Comparison of ENCODE assay signal across 16 mouse cellular contexts in genomic region chr3:34106421-34106820, GRCm38 (mm10). TPM values are rescaled to one million over a fixed set of nuclear protein-coding genes. Genes with fewer than 3 reads are reported as not detected.
DNase-seq lines count a peak whose midpoint lies in the region; ATAC-seq and TF ChIP-seq lines count a peak whose summit lies in the region.
"Had no signal": no experiment of that assay in that cellular context is flagged by ENCODE, and none has a peak within 500 bp of the region (broad histone marks: within the 10 kb centered on the region; RNA-seq: fewer than 3 reads in every experiment).

No protein-coding gene starts in this region.

- 0 out of 2 replicates have a peak overlapping the region, but pooled peaks have one; percentile 6 for H3K4me2 ChIP-seq in hindbrain, embryonic 13.5 days
- H3K4me2 ChIP-seq in hindbrain, embryonic 12.5 days (replicated peaks): no peak overlapping the region
- peak overlapping the region; percentile 72 for H3K4me2 ChIP-seq in CH12.LX (ENCODE audit: insufficient read depth, low read depth, poor library complexity, severe bottlenecking)
- H3K4me2 ChIP-seq in hindbrain, postnatal 0 days (ENCODE audit: low read depth, low read length): 0 out of 2 replicates have a peak overlapping the region, but pooled peaks have one; percentile 10
- H3K4me2 ChIP-seq: liver, embryonic 13.5 days had no signal

- TF ChIP-seq EP300 in CH12.LX (IDR thresholded peaks at IDR 0.05; ENCODE audit: low read length): 0 out of 2 replicates have a peak, but pooled peaks have one; percentile 49

- TF ChIP-seq RAD21 in CH12.LX (IDR thresholded peaks at IDR 0.05; ENCODE audit: low read depth, low read length): no peak

- no peak for ATAC-seq in hindbrain, embryonic 13.5 days (ENCODE audit: low FRiP score)
- no peak for ATAC-seq in hindbrain, embryonic 12.5 days (ENCODE audit: low FRiP score)
- ATAC-seq in hindbrain, postnatal 0 days: no peak
- ATAC-seq: activated CD4-positive, CD25-positive, alpha-beta regulatory T cell, adult 4 months; lung, postnatal 0 days had no signal

- no peak overlapping the region for H3K9ac ChIP-seq in hindbrain, embryonic 13.5 days
- no peak overlapping the region for H3K9ac ChIP-seq in hindbrain, embryonic 12.5 days
- no peak overlapping the region for H3K9ac ChIP-seq in CH12.LX (ENCODE audit: insufficient read depth, low read depth)
- H3K9ac ChIP-seq in hindbrain, postnatal 0 days (replicated peaks; ENCODE audit: low read length): no peak overlapping the region
- H3K9ac ChIP-seq: liver, embryonic 13.5 days had no signal

- dilution Hi-C loops in CH12.LX (cut with MboI; ENCODE audit: extremely low pct_ligation_motif_present, extremely low pct_unique_long_range_greater_than_20kb, low sequenced_read_pairs): no loop called here

- in situ Hi-C loops in CH12.LX (cut with MboI; ENCODE audit: low pct_ligation_motif_present, low pct_unique_long_range_greater_than_20kb, low sequenced_read_pairs): no loop called here

- no peaks in the 10 kb centered on the region for H3K79me2 ChIP-seq in CH12.LX (replicated peaks; ENCODE audit: control insufficient read depth, extremely low read depth, insufficient read depth, poor library complexity, severe bottlenecking)

- TF ChIP-seq CTCF in CH12.LX (conservative IDR thresholded peaks at IDR 0.05 in 1 of 2, IDR thresholded peaks at IDR 0.05 in 1 of 2; ENCODE audit: low read depth in 2 of 2, low read length in 2 of 2): no peak
- TF ChIP-seq CTCF in hindbrain, postnatal 0 days (IDR thresholded peaks at IDR 0.05; ENCODE audit: low read depth): no peak

- no peak for TF ChIP-seq POLR2A in CH12.LX (IDR thresholded peaks at IDR 0.05; ENCODE audit: low read depth, low read length)

- DNase-seq in A20 (ENCODE audit: low read depth, low spot score): peak; percentile 44
- DNase-seq in CH12.LX (ENCODE audit: extremely low read depth): peak; percentile 46
- no peak for DNase-seq in hindbrain, postnatal 0 days (ENCODE audit: low spot score)
- DNase-seq in thymus, postnatal 0 days (ENCODE audit: low spot score): no peak
- no peak for DNase-seq in thymus, postnatal 25 days
- DNase-seq: adrenal gland, postnatal 25 days; cerebellum, postnatal 10 days; liver, embryonic 13.5 days; thymus, postnatal 14 days had no signal

- no peaks in the 10 kb centered on the region for H3K36me3 ChIP-seq in hindbrain, embryonic 13.5 days
- H3K36me3 ChIP-seq in hindbrain, embryonic 12.5 days: no peaks in the 10 kb centered on the region
- H3K36me3 ChIP-seq in CH12.LX (replicated peaks in 1 of 2; ENCODE audit: control insufficient read depth in 1 of 2, insufficient read depth in 1 of 2, low read length in 1 of 2): no peaks in the 10 kb centered on the region
- H3K36me3 ChIP-seq in hindbrain, postnatal 0 days (ENCODE audit: insufficient read depth, low read length): no peaks in the 10 kb centered on the region
- H3K36me3 ChIP-seq: liver, embryonic 13.5 days had no signal

- no peak overlapping the region for H3K4me3 ChIP-seq in hindbrain, embryonic 13.5 days
- H3K4me3 ChIP-seq in hindbrain, embryonic 12.5 days: no peak overlapping the region
- H3K4me3 ChIP-seq in CH12.LX (replicated peaks in 1 of 3; ENCODE audit: low read depth in 2 of 3, low read length in 2 of 3, poor library complexity in 1 of 3): peak overlapping the region in 2 of 3 experiments; percentile 24 to 31
- no peak overlapping the region for H3K4me3 ChIP-seq in hindbrain, postnatal 0 days (ENCODE audit: low read length)
- H3K4me3 ChIP-seq: layer of hippocampus, adult 2 months; left cerebral cortex, adult 2 months; liver, embryonic 13.5 days; myocyte had no signal

- H3K4me1 ChIP-seq in hindbrain, embryonic 13.5 days (replicated peaks): peaks cover 14% of the 10 kb centered on the region
- H3K4me1 ChIP-seq in hindbrain, embryonic 12.5 days: peaks cover 9% of the 10 kb centered on the region
- peaks cover 0 to 11% of the 10 kb centered on the region in 2 experiments; a peak in 2 of 4 replicates for H3K4me1 ChIP-seq in CH12.LX (ENCODE audit: control insufficient read depth in 1 of 2, insufficient read depth in 2 of 2)
- H3K4me1 ChIP-seq in hindbrain, postnatal 0 days (ENCODE audit: insufficient read depth, low read length): no peaks in the 10 kb centered on the region
- H3K4me1 ChIP-seq: liver, embryonic 13.5 days had no signal

- 0 out of 2 replicates have a peak, but pooled peaks cover 7% of the 10 kb centered on the region for H3K27me3 ChIP-seq in hindbrain, embryonic 13.5 days
- no peaks in the 10 kb centered on the region for H3K27me3 ChIP-seq in hindbrain, embryonic 12.5 days
- H3K27me3 ChIP-seq in CH12.LX (replicated peaks): peaks cover 11% of the 10 kb centered on the region
- H3K27me3 ChIP-seq in hindbrain, postnatal 0 days (ENCODE audit: insufficient read depth, low read length): no peaks in the 10 kb centered on the region; the same call in 1 of the 2 replicates

- no peaks in the 10 kb centered on the region for H3K9me3 ChIP-seq in hindbrain, embryonic 13.5 days
- no peaks in the 10 kb centered on the region for H3K9me3 ChIP-seq in hindbrain, embryonic 12.5 days (replicated peaks)
- no peaks in the 10 kb centered on the region for H3K9me3 ChIP-seq in CH12.LX (replicated peaks; ENCODE audit: low read length)
- no peaks in the 10 kb centered on the region for H3K9me3 ChIP-seq in hindbrain, postnatal 0 days (ENCODE audit: low read length)
- H3K9me3 ChIP-seq: liver, embryonic 13.5 days had no signal

- WGBS in hindbrain, embryonic 13.5 days: 23% methylated on average over 9 of the region's 9 CpGs
- WGBS in hindbrain, embryonic 12.5 days: 25% methylated on average over 9 of the region's 9 CpGs
- WGBS in hindbrain, postnatal 0 days: 26% methylated on average over 9 of the region's 9 CpGs

- no peak overlapping the region for H3K27ac ChIP-seq in hindbrain, embryonic 13.5 days
- no peak overlapping the region for H3K27ac ChIP-seq in hindbrain, embryonic 12.5 days
- H3K27ac ChIP-seq in CH12.LX (ENCODE audit: insufficient read depth, low read depth): no peak overlapping the region
- H3K27ac ChIP-seq in hindbrain, postnatal 0 days: no peak overlapping the region
- H3K27ac ChIP-seq: layer of hippocampus, adult 2 months; left cerebral cortex, adult 2 months; liver, embryonic 13.5 days had no signal

TF ChIP-seq in CH12.LX, 34 proteins besides CTCF, POLR2A, EP300 and RAD21:
- TF ChIP-seq CHD2 (IDR thresholded peaks at IDR 0.05; ENCODE audit: low read length) (no peak), NELFE (IDR thresholded peaks at IDR 0.05; ENCODE audit: low read depth, low read length) (0 out of 2 replicates have a peak, but pooled peaks have one; percentile 21), KAT2A (IDR thresholded peaks at IDR 0.05; ENCODE audit: insufficient replicate concordance, low read length) (no peak), TCF12 (IDR thresholded peaks at IDR 0.05; ENCODE audit: low read depth, low read length) (0 out of 2 replicates have a peak, but pooled peaks have one; percentile 11), HCFC1 (IDR thresholded peaks at IDR 0.05; ENCODE audit: low read depth, low read length) (no peak; the same call in 1 of the 2 replicates), RCOR1 (conservative IDR thresholded peaks at IDR 0.05; ENCODE audit: low read depth, low read length) (peak; percentile 66; the same call in 1 of the 2 replicates), TBP (conservative IDR thresholded peaks at IDR 0.05; ENCODE audit: low read depth, low read length) (no peak), USF2 (conservative IDR thresholded peaks at IDR 0.05; ENCODE audit: low read depth, low read length) (no peak), ZMIZ1 (IDR thresholded peaks at IDR 0.05; ENCODE audit: low read depth, low read length) (no peak), CHD1 (IDR thresholded peaks at IDR 0.05; ENCODE audit: low read depth, low read length) (no peak), BHLHE40 (IDR thresholded peaks at IDR 0.05; ENCODE audit: low read depth, low read length) (peak; percentile 22; the same call in 1 of the 2 replicates), SMC3 (IDR thresholded peaks at IDR 0.05; ENCODE audit: low read depth, low read length) (no peak), JUND (conservative IDR thresholded peaks at IDR 0.05; ENCODE audit: low read depth, low read length) (peak; percentile 66), MAX (IDR thresholded peaks at IDR 0.05; ENCODE audit: low read length) (peak; percentile 20; the same call in 1 of the 2 replicates), USF1 (IDR thresholded peaks at IDR 0.05; ENCODE audit: low read depth, low read length) (no peak), JUN (IDR thresholded peaks at IDR 0.05; ENCODE audit: insufficient read depth, low read depth, low read length) (peak; percentile 40), MAFK (IDR thresholded peaks at IDR 0.05; ENCODE audit: insufficient replicate concordance, low read length) (no peak), MYC (IDR thresholded peaks at IDR 0.05; ENCODE audit: low read depth, low read length) (no peak), MEF2A (IDR thresholded peaks at IDR 0.05; ENCODE audit: borderline replicate concordance, low read depth, low read length) (peak; percentile 40; the same call in 1 of the 2 replicates), ETS1 (conservative IDR thresholded peaks at IDR 0.05; ENCODE audit: low read depth, low read length) (no peak), ELF1 (IDR thresholded peaks at IDR 0.05; ENCODE audit: low read depth, low read length) (no peak), POLR2AphosphoS2 (IDR thresholded peaks at IDR 0.05; ENCODE audit: low read depth, low read length) (no peak), MAZ (IDR thresholded peaks at IDR 0.05; ENCODE audit: low read depth, low read length) (no peak)

RNA-seq across cellular contexts. Expression of gene Dnajc19, which starts 25.3 kb away (rescaled TPM):
- 120 and 126 TPM in 2 replicates for polyA plus RNA-seq in hindbrain, embryonic 13.5 days (2015; fragmentation: Nextera tagmentation; extraction: Ambion mirVana)
- polyA plus RNA-seq in hindbrain, embryonic 12.5 days (2016; fragmentation: Nextera tagmentation; extraction: Ambion mirVana): 117 and 132 TPM in 2 replicates
- total RNA-seq in CH12.LX (2012; rRNA removed): 82.8 and 99.9 TPM in 2 replicates
- 116 and 142 TPM in 2 replicates for total RNA-seq in CH12.LX (2014; rRNA removed)
- 118 and 123 TPM in 2 replicates for polyA plus RNA-seq in CH12.LX (2012; ENCODE audit: insufficient read length, low read depth)
- total RNA-seq in hindbrain, postnatal 0 days (2014; rRNA removed): 83.3 and 89.5 TPM in 2 replicates
- polyA plus RNA-seq in hindbrain, postnatal 0 days (2015; fragmentation: Nextera tagmentation; extraction: Ambion mirVana): 191 and 192 TPM in 2 replicates
- polyA plus RNA-seq in thymus, postnatal 0 days (2015; fragmentation: Nextera tagmentation; extraction: Ambion mirVana): 205 and 223 TPM in 2 replicates

Comparison
In these comparisons a context has a peak if more than half of its experiments do, and no peak if none do; other contexts are left out.
1. H3K4me3 ChIP-seq: peak in CH12.LX (2 of 3); none in hindbrain, embryonic 13.5 days (single experiment), hindbrain, embryonic 12.5 days (single experiment) and hindbrain, postnatal 0 days (single experiment).
2. DNase-seq: peak in A20 (single experiment) and CH12.LX (single experiment); none in hindbrain, postnatal 0 days (single experiment), thymus, postnatal 0 days (single experiment) and thymus, postnatal 25 days (single experiment).